Mouse (Mus musculus) spleen, postnatal 10 days (tissue): ENCODE measurements around the gene Cox6b2.

Experiments used
- DNase-seq, 2 experiments: peaks; one replicate each; pipeline ENCODE4 v3.0.0; 2021 to 2022; ENCODE audit warnings: low spot score in 2 of 2

Gene Cox6b2

DNA sequence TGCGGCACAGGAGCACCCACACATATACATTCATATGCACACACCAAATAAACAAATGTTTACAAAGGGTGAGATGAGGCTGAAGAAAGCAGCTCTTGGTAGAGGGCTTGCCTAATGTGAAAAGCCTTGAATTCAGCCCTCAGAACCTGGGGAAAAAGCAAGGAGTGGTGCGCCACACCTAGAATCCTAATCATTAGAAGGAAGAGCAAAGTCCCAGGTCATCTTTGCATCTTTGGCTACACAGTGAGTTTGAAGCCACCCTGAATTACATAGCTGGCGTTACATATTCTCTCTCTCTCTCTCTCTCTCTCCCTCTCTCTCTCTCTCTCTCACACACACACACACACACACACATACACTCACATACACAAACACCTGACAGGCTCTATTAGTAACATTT lies 33.6 kb downstream of the Cox6b2 start:
- no peak for DNase-seq

DNA sequence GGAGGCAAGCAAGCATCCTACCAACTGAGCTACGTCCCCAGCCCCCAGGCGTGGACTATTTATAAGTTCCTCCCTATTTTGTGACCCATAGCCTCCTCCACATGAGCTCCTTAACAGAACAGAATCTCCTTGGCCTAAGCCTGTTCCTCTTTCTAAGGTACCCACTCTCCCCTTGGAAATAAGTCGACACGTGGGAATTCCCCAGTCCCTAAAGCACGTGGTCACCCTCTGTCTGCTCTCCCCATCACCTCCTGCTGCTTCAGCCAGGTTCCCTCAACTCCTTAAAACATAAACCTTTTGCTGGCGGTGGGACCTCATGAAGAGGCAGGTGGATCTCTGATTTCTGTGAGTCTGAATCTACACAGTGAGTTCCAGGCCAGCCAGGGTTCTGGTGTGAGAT lies 35.9 kb downstream of the Cox6b2 start:
- no peak for DNase-seq

DNA sequence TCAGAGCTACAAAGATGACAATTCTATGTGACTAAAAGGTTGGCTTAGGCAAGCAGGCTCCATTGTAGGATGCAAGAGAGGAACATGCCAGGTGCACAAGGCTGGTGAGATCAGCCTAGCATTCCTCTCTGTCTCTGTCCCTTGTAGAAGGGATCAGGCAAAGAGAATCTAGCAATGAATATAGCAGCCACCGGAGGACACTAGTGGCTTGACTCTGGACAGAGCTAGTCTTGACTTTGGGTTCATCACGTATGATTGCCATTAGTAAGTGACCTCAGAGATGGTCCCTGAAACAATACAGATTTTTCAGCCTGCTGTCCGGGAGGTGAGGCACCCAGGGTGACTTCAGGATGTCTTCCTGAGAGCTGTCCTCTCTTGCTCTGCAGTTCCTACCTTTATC lies 40.3 kb downstream of the Cox6b2 start:
- no peak for DNase-seq

DNA sequence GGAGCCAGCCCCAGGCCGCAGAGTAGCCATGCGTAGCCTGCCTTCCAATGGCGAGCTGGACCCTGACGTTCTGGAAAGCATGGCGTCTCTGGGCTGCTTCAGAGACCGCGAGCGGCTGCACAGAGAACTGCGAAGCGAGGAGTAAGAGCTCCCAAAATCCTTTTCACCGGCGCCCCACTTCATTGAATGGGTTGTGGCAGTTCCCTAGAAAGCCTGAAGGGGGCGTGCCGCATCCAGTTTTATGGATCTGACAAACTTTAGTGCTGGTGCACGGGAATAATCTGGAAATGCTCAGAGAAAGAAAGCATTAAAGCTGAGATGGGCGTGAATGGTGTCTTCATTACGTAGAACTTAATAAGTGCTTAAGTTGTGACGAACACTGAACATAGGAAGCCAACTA lies 47.8 kb downstream of the Cox6b2 start:
- peak in 1 of 2 experiments; percentile 69 for DNase-seq

DNA sequence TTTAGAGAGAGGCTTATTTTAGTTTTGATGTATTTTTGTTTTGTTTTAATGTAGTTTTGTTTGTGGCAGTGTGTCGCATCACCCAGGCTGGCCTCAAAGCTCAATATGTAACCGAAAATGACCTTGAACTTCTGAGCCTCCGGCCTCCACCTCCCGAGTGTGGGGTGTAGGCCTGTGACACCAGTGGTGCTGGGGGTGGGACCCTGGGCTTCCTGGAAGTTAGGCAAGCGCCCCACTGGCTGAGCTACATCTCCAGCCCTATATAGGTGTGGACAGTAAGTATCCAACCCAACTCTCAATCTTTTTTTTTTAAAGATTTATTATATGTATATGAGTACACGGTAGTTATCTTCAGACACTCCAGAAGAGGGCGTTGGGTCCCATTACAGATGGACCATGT lies 49.7 kb downstream of the Cox6b2 start:
- no peak for DNase-seq

DNA sequence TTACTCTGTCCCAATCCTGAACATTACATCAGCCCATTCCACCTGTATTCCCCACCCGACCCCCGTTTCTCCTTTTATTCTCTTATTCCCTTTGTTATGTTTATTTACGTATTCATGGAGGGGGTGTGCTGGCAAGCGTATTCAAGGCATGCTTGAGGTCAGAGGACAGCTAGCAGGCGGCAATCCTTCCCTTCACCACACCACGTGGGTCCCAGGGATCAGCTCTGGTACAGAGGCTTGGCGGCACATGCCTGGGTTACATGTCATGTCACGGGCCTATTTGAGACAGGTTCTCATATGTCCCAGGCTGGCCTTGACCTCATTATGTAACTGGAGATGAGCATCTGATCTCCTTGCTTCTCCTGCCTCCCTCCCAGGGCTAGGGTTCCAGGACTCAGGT lies 50.6 kb downstream of the Cox6b2 start:
- no peak for DNase-seq
